Mouse (Mus musculus) B cell, adult 62 days (primary cell): ENCODE results near the gene Prpf4. TPM values are rescaled to one million over a fixed set of nuclear protein-coding genes. Genes with fewer than 3 reads are reported as not detected.

ENCODE experiments used
- total RNA-seq: library from RNA; stranded (reverse); gene quantifications from 4 replicates; pipeline ENCODE4 v1.2.4, GENCODE M21; 2023

Prpf4 gene
- total RNA-seq: 24.8 to 28.4 TPM (median 25.4 TPM) in 4 replicates

DNA sequence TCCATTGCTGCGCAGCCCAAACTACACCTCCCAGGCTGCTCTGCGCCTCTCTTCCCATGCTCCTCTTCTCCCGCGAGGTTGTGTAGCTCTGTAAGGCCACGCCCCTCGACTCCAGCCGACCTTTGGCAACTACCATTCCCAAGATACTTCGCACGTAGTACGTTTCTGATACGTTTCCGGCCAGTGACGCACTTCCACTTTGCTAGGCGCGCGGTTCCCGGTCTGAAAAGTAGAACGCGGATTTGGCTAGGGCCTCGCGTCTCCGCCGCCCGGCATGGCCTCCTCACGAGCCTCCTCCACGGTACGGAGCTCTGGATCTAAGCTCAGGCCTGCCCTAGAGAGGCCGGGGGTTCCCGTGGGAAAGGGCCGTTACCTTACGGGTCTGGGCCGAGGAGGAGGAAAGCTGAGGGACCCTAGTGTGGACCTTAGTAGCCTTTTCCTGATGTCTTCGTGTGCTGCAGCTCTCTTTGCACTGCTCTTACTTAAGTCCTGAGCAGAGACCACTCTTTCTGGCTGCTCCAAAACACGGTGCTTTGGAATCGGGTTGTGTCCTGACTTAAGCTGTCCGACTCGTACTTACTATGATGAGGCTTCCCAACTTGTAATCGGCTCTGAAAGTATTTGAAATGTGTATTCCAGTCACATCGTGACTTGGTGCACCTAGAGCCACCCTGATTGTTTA lies at the start of gene Prpf4, which contains the start of gene Cdc26:
Prpf4 (plus strand) TSS at position 197 of the 682 bp plus-strand sequence.
Cdc26 (minus strand) TSS at position 42 of the 682 bp plus-strand sequence.

DNA sequence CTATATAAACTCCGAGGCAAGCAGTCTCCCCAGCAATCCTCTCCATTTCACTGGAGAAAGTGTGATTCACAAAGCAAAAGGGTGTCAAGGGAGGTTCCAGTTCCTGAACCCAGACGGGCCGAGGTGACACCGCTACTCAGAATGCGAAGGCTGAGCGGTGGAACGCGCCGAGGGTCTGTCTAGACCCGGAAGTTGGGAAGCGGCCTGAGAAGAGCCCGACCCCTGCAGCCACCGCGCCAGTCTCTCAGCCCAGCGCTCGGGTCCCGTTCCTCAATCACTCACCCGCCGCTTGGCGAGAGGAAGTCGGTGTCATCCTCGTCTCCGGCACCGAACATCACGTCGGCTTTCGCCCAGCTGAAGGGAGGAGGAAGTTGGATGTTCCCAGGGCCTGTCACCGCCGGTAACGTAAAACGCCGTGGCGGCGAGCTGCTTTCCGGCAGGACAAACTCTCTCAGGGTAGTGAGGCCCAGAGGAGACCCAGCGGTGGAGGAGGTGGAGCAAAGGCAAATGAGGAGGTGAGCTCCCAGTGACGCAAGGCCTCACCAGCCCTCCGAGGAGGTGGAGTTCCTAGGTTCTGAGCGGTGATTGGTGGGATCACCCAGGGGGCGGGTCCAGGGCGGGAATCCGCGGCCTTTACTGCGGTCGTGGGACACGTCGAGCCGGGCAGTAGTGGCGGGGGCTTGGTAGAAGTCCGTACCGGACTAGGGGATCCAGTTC lies 48.4 kb upstream of the Prpf4 start, which contains the start of the genes Fkbp15 and Slc31a1:
Fkbp15 (minus strand) TSS at position 461 of the 717 bp plus-strand sequence.
Slc31a1 (plus strand) TSS at position 640 of the 717 bp plus-strand sequence.

DNA sequence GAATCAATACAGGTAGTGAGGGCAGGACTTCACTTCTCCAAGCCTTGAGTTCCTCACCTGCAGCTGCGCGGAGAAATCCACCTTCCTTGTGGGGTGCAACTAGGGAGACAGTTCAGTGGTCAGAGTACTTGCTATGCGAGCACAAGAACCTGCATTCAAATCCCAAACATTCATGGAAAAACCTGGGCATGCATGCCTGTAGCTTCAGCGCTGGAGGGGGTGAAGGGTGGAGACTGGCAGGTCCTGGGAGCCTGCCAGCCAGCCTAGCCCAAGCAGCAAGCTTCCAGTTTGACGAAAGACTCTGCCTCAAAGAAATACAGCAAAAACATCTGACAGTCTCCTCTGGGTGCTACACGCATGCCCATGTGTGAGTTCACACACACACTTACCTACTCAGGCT lies 26.5 kb downstream of the Prpf4 start, which contains the start of gene Rnf183:
Rnf183 (minus strand) TSS at position 172 of the 400 bp plus-strand sequence.

DNA sequence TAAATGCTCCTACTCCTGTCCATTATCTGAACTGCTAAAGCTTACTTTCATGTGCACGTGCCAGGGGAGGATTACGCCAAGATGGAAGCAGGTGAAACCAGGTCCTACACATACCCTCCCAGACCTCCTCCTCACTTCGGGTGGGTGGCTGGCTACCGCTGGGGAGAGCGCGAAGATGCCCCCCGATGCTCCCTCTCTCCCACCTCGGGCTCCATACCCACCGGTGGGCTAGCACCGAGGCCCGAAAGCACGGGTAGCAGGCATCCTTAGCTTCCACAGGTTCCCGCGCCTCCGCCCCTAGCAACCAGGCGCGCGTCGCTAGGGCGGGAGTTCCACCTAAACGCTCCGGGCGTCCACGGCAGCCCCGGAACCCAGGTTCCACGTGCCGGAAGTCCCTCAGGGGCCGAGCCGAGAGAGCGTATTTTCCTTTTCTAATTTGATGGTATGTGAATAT lies 62.0 kb downstream of the Prpf4 start, which contains the start of gene Wdr31:
Wdr31 (minus strand) TSS at position 299 of the 454 bp plus-strand sequence.

Other genes with a start within 250 kb of the Prpf4 start
- not detected in 4 replicates for gene Zfp37, start 177.8 kb upstream of the Prpf4 start, total RNA-seq
- gene Slc31a2, start 146.2 kb upstream of the Prpf4 start, total RNA-seq: 3.4 to 5.1 TPM (median 4.3 TPM) in 4 replicates
- gene Fkbp15, start 48.2 kb upstream of the Prpf4 start, total RNA-seq: 102 to 109 TPM (median 105 TPM) in 4 replicates
- gene Slc31a1, start 48.1 kb upstream of the Prpf4 start, total RNA-seq: 12.8 to 14.7 TPM (median 13.9 TPM) in 4 replicates
- gene Cdc26, start 155 bp upstream of the Prpf4 start, total RNA-seq: 48.4 to 56.4 TPM (median 48.7 TPM) in 4 replicates
- not detected in 4 replicates for gene Rnf183, start 26.5 kb downstream of the Prpf4 start, total RNA-seq
- not detected in 4 replicates for gene Wdr31, start 62.1 kb downstream of the Prpf4 start, total RNA-seq
- gene Bspry, start 71.3 kb downstream of the Prpf4 start, total RNA-seq: 9.1 to 11.5 TPM (median 10.5 TPM) in 4 replicates
- gene Hdhd3, start 94.7 kb downstream of the Prpf4 start, total RNA-seq: 0.49 to 0.98 TPM (median 0.83 TPM) in 3 of 4 replicates, not detected in the other
- 16.5 to 24.8 TPM (median 19.7 TPM) in 4 replicates for gene Alad, start 111.1 kb downstream of the Prpf4 start, total RNA-seq
- gene Pole3, start 116.3 kb downstream of the Prpf4 start, total RNA-seq: 18.5 to 21.5 TPM (median 20.9 TPM) in 4 replicates
- gene 4933430I17Rik, start 116.6 kb downstream of the Prpf4 start, total RNA-seq: 0.32 to 1.2 TPM (median 0.84 TPM) in 4 replicates
- gene Rgs3, start 151.1 kb downstream of the Prpf4 start, total RNA-seq: 30.4 to 40.4 TPM (median 35.8 TPM) in 4 replicates